Mouse (Mus musculus): ENCODE measurements around the gene Ambp.
A peak's percentile ranks its signal among the peaks of the same experiment; 100 is the strongest.

Ambp gene

DNA sequence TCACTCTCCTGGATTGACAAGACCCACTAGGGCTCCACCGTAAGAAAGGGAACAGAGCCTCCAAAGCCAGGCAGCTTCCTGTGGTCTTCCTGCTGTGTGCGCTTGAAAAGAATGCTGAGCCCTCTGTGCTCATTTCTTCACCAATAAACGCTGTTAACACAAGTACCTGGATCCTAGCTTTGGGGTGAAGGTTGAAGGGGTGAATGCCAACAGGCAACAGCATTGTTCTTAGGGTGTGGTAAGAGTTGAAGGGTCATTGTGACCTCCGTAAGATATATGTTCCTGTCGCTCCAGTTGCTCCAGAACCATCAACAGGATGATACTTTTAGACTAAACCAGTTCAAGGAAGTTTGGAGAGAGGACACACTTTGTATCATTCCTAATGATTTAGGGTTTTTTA is at the start of gene Ambp:
Gene Ambp (minus strand): TSS at position 101 of the 400 bp plus-strand sequence.
- DNase-seq (ENCODE audit: inconsistent age in 2 of 2, low spot score in 1 of 2): no peak

DNA sequence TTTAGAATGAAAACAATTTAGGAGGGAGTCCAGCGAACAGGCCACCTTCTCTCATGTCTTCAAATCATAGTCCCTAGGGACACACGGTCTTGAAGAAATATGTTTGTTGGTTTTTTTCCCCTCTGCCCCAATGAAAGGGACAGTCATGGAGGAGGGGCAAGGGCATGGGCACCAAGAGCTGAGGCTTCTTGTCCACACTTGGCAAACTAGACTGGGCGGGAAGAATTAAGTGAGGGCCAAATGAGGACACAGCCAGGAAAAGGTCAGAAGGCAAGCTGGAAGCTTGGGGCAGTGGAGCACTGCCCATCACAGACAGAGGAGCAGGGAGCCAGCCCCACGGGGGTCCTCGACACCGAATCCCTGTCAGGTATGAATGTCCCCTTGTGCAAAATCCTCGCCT is 49.3 kb upstream of the Ambp start:
- peak in 1 of 2 experiments; percentile 41 for DNase-seq (ENCODE audit: inconsistent age in 2 of 2, low spot score in 1 of 2)

DNA sequence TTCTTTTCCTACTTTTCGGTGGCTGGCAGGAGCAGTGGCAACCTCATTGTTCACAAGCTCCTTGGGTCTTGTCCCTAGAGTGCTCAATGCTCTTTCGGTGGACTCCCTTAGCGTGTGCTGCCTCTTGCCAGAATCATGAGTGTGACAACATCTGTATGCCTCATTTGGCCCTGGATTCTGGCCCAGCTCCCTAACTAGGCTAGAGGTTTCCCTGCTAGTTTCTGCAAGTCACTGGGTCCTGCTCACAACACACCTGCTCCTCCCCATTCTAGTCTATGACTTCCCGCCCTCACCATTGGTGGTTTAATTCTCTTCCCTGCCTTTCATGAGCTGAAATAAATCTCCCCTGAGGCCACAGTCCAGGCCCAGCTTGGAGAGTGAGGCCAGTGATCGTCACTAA is 44.8 kb upstream of the Ambp start:
- peak in 1 of 2 experiments; percentile 47 for DNase-seq (ENCODE audit: inconsistent age in 2 of 2, low spot score in 1 of 2)

DNA sequence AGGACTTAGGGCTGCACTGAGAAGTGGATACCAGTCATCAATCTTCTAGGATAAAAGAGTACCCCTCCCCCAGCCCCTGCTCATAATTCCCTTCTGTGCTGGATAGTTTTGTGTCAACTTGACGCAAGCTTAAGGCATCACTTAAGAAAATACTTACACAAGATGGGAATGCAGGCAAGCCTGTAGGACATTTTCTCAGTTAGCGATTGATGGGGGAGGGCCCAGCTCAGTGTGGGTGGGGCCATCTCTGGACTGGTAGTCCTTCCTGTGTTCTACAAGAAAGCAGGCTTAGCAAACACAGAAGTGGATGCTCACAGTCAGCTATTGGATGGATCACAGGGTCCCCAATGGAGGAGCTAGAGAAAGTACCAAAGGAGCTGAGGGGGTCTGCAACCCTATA is 39.8 kb upstream of the Ambp start:
- DNase-seq (ENCODE audit: inconsistent age in 2 of 2, low spot score in 1 of 2): no peak

DNA sequence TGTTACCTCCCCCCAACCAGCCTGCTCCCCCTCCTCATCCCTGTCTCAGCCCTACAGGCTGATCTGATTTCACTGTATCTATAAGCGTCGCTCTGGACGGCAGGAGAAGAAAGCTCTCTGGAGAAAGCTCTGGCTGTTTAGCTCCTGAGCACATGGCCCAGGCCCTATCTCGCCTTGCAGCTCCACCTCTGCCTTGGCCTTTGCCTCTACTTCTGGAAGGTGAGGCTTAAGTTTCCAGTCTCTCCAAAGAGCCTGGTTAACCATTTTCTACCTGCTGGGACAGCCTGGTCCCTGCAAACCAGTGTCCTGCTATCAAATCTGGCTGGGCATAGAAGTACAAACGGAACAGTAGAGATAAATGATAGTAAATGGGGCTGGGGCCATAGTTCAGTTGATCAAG is 37.0 kb upstream of the Ambp start:
- DNase-seq (ENCODE audit: inconsistent age in 2 of 2, low spot score in 1 of 2): no peak

DNA sequence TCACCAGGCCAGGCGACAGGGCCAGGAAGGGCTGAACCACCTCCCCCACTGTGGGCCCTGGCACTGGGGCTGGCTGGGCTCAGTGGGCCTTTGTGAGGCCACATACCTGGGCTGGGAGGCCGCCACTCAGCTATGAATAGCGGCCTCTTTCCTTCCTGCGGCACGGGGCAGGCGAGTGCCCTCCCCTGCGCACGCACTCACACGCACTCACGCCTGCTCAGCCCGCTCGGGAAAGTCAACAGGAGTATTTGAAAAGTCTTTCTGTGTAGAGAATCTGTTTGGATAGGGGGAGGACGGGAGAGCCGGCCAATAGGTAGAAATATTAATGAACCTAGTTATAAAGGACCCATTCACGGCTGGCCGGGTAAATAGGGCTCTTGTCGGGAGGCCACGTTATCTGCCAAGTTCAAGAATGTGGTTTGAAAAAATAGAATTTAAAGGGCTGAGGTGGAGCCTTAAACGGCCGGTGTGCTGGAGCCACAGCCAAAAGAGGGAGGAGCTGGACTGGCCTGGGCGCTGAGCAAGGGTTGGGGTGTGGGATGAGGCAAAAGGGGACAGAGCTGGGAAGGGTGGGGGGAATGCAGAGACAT is 31.8 kb upstream of the Ambp start:
- no peak for DNase-seq (ENCODE audit: inconsistent age in 2 of 2, low spot score in 1 of 2)

DNA sequence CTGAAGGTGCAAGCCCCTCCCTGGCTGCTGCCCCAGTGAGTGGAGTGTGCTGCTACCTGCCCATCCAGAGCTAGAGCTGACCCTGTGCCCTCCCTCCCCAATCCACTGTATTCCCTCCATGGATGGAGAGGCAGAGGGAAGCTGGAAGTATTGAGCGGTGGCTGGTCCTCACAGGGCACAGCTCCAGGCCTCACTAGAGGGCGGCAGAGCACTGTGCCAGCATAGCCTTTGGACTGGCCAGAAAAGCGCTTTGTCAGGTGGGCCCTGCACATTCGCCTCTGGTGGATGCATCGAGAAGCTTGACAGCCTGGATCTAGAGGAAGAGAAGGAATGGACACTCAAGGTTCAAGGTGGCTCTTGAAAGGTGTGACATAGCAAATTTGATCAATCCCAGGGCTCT is 27.0 kb upstream of the Ambp start:
- DNase-seq (ENCODE audit: inconsistent age in 2 of 2, low spot score in 1 of 2): peak; percentile 48 to 71

DNA sequence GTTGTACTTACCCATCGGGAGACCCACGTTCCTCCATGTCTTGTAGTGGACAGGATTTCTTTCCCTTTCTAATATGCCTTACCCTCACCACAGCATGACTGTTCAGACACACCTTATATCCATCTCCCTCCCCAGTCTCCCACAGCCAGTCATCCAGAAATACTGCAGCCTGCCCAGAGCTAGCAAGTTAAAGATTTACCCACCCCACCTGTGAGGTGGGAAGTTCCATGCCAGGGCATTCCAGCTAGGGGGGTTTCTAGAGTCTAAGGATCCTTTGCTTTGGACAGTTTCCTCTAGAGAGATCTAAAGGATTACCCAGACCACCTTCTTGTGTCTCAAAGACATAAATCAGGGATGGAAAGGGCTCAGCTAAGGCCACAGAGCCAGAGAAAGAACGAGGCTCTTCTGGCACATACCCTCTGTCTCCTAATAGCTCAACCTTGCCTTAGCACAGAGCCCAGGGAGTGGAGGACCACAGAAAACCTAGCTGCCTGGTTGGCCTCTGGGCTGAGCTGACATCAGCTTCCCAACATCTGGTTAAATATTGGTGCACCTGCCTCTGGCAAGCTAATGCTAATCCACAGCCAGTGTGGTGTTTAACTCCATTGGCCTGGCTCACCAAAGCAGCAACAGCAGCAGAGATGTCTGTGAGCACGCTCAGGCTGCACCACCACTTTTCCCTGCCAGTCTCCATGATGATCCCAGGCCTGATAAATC is 17.5 kb upstream of the Ambp start, which contains the start of gene Kif12:
Gene Kif12 (minus strand): TSS at position 163 of the 717 bp plus-strand sequence.
- DNase-seq (ENCODE audit: inconsistent age in 2 of 2, low spot score in 1 of 2): no peak

DNA sequence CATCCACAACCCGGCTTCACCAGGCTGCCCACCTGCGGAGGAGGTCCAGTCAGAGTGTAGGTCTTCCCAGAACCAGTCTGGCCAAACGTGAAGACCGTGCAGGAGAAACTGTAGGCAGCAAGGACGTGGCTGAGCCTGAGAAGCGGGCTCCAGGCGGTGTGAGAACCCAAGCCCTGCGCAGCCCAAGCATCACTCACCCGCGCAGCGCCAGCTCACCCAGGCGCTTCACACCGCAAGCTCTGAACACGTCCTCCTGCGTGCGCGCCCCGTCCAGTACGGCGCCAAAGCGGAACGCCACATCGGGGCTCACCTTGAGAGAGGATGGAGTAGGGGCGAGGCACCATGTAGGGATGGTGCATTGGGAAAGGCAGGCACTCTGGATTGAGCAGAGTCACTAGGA is 16.5 kb upstream of the Ambp start:
- DNase-seq (ENCODE audit: inconsistent age in 2 of 2, low spot score in 1 of 2): no peak

DNA sequence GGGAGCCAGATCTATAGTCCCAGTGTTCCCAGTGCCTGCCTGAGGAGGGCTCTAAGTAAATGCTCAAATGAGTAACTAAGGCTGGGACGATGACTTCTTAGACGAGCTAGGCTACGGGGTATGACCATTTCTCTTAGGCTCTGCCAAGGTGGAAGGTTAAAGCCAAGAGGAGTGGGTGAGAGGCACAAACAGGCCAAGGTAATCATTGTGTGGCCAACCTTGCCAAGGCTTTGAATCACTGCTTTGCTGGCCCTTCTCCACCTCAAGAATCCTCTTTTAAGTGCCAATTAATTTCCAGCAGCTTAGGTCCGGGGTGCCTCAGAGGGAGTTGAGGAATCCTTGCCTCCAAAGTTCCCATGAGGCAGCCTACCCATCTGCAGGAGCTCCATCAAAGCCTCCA is 15.5 kb upstream of the Ambp start:
- DNase-seq (ENCODE audit: inconsistent age in 2 of 2, low spot score in 1 of 2): no peak

DNA sequence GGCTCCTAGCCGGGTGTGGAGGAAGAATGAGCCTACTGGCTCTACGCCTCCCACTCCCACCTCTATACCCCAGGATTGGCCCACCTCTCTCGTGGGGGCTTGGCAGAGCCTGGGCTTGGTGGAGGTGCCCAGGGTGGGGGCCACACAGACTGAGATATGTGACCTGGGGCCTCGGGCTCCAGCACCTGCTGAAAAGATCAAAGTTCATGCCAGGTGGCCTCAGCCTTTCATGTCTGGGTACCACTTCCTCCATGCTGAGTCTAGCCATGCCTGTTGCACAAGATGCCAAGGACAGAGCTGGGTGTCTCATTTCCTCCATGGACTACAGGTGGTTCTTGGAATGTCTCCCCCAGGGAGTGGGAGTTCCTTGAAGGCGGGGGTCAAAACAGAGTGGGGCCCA is 11.7 kb upstream of the Ambp start:
- DNase-seq (ENCODE audit: inconsistent age in 2 of 2, low spot score in 1 of 2): no peak

DNA sequence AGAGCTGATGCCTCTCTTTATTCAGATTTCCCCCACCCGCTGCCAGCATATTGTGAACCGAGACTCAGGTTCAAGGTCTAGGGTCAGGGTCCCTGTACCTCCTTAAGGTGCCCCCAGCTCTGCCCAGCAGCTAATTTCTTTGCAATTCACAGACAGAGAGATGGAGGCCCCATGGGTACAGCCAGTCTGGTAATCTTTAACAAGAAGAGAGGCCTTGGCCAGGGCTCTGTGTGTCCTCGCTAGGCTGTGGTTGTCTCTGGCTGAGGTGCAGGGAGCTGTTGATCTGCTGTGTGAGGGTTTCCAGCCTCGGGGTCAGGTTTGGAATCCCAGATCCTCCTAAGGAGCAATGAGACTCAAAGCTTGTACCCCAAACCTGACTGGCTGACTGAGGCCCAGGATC is 11.0 kb upstream of the Ambp start:
- DNase-seq (ENCODE audit: inconsistent age in 2 of 2, low spot score in 1 of 2): no peak

DNA sequence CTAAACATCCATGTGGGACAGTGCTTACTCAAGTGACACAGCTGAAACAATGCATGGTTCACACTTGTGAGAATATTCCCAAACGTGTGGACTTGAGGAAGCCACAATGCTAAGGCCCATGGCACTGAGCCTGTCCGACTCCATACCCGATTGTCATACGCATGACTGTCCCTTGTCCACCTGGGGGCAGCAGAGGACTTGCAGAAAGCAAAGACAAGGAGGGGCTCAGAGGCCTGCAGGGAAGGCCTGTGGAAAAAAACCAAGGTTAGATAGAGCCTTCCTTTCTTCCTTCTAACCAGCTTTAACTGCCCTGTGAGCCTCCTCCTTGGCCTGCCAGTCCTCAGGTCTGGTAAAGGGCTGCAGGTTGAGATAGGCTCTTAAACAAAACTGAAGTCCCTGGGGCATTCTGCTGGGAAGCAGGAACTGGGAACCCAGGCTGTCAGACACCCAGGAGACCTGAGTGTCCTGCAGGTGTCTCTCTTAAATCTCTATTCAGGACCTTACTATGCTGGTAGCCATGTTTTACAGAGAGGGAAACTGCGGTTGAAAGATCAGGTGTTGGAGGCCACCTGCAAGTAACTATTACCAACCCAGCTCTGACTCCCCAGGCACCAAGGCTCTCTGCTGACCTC is 4.5 kb upstream of the Ambp start:
- peak; percentile 87 to 94 for DNase-seq (ENCODE audit: inconsistent age in 2 of 2, low spot score in 1 of 2)

DNA sequence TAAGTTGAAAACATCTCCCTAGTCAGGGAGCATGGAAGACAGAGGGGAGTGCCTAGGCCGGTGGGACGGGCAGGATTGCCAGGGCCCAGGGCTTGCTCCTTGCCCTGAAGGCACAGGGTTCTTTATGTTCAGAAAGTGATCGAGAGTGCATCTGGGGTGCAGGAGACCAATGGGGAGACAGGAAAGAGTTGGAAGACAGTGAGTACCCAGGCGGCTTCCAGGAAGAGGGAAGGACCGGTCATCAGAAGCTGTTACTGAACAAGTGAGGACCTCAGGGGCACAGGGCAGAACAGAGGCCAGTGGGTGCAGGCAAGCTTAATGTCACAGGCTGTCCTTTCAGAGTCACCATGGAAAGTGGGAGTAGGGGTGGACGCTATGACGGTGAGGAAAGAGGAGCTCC is 3.6 kb upstream of the Ambp start:
- DNase-seq (ENCODE audit: inconsistent age in 2 of 2, low spot score in 1 of 2): no peak

DNA sequence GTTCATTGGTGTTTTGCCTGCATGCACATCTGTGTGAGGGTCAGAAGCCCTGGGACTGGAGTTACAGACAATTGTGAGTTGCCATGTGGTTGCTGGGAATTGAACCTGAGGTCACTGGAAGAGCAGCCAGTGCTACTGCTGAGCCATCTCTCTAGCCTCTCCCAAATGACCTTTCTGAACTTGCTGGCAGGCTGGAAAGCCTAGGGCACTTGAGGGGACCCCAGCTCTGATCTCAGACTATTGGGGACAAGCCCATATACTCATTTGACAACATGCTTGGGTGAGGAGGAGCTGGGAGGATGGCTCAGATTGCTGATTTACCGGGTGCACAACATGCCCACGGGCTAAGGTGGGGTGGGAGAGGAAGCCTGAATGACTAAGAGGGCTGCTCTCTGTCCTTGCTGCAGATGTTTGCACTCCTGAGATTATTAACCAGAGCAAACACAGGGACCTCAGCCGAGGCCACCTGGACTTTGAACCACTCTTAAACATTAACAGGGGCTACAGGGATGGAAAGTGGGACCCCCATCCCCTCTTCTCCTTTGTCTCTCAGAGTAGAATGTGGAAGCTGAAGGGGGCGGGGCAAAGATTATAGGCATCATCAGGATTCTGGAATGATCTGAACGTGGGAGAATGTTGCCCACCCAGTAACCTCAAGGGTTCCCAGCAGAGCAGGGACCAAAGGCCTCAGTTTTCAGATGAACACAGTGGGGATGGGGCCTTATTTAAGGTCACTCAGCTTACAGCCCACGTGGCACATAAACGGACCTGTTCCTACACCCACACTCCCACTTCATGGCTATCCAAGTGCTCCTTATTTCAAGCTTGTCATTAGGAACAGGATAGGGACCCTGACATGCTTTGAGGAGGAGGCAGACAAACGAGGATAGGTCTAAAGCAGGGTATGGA is 2.4 kb upstream of the Ambp start:
- DNase-seq (ENCODE audit: inconsistent age in 2 of 2, low spot score in 1 of 2): no peak

DNA sequence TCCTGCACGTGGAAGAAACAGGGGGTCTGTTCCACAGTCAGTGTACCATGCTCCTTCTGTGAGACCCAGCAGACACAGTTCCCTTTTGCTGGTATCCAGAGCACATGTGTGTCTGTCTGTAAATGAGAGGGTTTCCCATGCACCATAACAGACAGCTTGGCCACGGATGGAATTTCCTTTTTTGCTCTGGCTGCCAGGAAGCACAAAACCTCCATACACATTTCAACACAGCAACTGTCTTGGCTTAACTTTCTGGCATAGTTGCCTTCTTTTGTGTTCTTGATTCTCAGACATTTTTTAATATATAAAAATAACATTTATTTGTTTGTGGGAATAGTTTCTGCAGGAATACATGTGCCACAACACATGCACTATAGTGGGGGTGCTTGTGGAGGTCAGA is 997 bp upstream of the Ambp start:
- no peak for DNase-seq (ENCODE audit: inconsistent age in 2 of 2, low spot score in 1 of 2)

DNA sequence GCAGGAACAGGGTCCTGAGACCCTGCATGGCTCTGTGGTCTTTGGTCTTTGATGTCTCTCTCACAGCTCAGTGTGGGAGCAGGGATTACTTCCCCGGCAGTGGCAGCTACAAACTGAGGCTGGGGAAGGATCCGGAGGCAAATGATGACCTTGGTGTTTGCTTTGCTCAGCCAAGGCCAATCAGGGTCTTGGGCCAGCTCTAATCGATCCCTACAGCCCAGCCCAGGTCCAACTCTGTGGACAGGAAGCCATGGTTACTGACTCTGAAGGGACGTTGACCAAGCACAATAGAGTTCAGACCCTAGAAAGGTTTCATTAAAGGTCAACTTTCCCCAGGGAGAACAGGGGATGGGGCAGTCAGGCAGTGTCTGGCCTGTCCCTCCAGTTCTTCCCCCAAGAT is 571 bp downstream of the Ambp start:
- DNase-seq (ENCODE audit: inconsistent age in 2 of 2, low spot score in 1 of 2): no peak

DNA sequence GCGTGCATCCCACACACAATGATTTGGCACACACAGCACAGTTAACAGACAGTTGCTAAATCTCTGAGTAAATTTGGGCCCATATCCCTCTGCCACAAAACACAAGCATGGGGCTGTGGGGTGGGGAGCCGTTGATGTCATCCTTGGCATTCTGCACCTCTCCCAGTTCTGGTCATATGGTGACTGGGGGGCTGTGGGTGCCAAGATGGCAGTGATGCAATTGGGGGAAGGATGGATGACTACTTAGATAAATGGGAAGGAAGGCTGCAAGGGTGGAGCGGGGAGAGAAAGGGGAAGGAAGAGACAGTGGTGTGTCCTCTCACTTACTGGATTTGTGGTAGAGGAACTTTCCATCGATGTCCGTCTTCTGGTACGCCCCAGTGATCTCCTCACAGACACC is 3.5 kb downstream of the Ambp start:
- no peak for DNase-seq (ENCODE audit: inconsistent age in 2 of 2, low spot score in 1 of 2)

DNA sequence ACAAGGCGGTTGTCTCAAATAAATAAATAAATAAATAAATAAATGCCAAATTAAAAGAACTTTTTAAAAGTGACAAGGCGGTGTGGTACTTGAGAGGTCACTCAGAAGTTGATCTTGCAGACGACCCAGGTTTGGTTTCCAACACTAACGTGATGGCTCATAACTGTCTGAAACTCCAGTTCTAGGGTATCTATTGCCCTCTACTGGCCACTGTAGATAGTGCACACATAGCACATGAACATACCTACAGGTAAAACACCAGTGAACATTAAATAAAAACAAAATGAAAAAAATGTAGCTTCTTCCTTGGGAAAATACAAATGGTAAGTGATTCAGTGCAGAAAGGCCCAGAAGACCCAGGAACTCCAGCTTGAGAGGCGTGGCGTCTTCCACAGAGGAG is 7.3 kb downstream of the Ambp start:
- no peak for DNase-seq (ENCODE audit: inconsistent age in 2 of 2, low spot score in 1 of 2)

DNA sequence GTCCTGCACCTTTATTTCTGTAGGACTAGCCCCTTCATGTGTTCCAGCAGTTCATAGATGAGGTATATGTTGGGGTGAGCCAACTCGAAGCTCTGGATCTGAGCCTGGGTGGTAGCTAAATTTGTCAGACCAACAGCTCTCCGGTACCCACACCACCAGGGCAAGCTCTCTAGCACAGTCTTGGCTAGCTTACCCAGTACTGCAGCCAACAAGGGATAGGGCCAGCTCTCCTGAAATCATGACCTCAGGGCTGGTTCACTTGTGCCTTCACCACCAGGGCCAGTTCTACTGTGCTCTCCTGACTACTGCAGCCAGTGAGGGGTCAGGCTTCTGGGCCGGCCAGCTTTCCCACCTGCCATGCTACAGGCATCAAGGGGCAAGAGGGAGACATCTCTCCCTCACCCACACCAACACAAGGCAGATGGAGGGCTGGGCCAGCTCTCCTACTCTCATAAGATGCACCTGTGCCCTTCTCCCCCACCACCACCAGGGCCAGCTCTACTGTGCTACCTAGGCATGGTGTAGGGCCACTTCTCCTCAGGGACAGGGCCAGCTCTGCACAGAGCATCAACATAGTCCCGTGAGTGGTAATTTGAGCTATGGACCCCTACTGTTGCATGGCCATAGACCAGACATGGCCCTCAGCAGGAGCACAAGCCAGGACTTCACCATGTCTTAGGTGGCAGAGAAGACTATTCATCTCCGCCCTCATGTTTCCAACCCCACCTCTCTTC is 24.5 kb downstream of the Ambp start:
- no peak for DNase-seq (ENCODE audit: inconsistent age in 2 of 2, low spot score in 1 of 2)

Measured in adrenal gland, adult (tissue).